Mouse (Mus musculus) ES-E14 (cell line): ENCODE measurements at regions not wholly inside any gene's neighbourhood (a gene's known extent, or its start where the extent isn't known, plus 50 kb on each side); places are given as distances from the start of the nearest gene placed in this dataset.

Source experiments
- CHD2 ChIP-seq: IDR thresholded peaks from 2 replicates; pipeline ENCODE4 v1.6.1; 2014; ENCODE audit warnings: mild to moderate bottlenecking, low read depth, low read length, inconsistent platforms
- HCFC1 ChIP-seq: IDR thresholded peaks from 2 replicates; pipeline ENCODE4 v1.6.1; 2012; ENCODE audit warnings: low read length, inconsistent platforms, borderline replicate concordance; ENCODE audit not compliant: insufficient read depth
- MAFK ChIP-seq: IDR thresholded peaks from 2 replicates; pipeline ENCODE4 v1.6.1; 2014; ENCODE audit warnings: mild to moderate bottlenecking, low read depth, low read length, inconsistent platforms; ENCODE audit not compliant: insufficient read depth

DNA sequence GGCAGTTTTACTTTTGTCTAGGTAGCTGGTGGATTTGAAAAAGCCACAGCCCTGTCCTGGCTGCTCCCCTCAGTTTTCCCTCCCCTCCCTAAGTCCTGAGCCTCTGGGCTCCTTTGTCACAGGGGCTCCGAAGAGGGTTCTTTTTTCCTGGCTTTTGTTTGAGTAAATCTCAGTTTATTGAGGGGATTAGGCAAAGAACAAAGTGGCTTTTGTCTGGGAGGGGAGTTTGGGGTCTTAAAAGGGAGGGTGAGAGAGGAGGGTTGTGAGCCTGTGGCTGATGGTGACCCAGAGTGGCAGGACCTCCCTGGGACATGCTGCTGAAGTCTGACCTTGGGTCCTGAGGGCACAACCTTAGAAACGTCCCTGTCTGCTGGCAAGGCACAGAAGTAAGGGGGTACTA is 170.0 kb downstream of the Mex3b start:
- TF ChIP-seq MAFK, result no peak
- no peak for TF ChIP-seq CHD2
- no peak for TF ChIP-seq HCFC1
